Mouse (Mus musculus) heart, postnatal 0 days (tissue): ENCODE results near the gene Ushbp1. TPM values are rescaled to one million over a fixed set of nuclear protein-coding genes. Genes with fewer than 3 reads are reported as not detected.

Experiments
- ATAC-seq: fragments of 200-750 bp; cut with Nextera tagmentation; 2 replicates; pipeline ENCODE4 v1.8.0; 2017; ENCODE audit warnings: low read depth, moderate number of reproducible peaks, moderate library complexity; ENCODE audit not compliant: insufficient read depth
- DNase-seq: peaks from one replicate; pipeline ENCODE4 v3.0.0-alpha.2; 2016; ENCODE audit warnings: low spot score
- H3K27ac ChIP-seq: fragments of 300-500 bp; sonication (generic); 2 replicates; pipeline ENCODE4 v1.5.1; 2014; ENCODE audit warnings: low read depth, mild to moderate bottlenecking
- H3K27me3 ChIP-seq: fragments of 300-500 bp; sonication (generic); 2 replicates; pipeline ENCODE4 v1.6.1; 2014; ENCODE audit warnings: low read length, mixed read lengths; ENCODE audit not compliant: control insufficient read depth, insufficient read depth
- H3K36me3 ChIP-seq: fragments of 300-500 bp; sonication (generic); replicated peaks from 2 replicates; pipeline ENCODE4 v1.6.1; 2014; ENCODE audit warnings: low read length, mixed read lengths; ENCODE audit not compliant: control insufficient read depth, insufficient read depth
- H3K4me1 ChIP-seq: fragments of 300-500 bp; sonication (generic); 2 replicates; pipeline ENCODE4 v1.6.1; 2014; ENCODE audit warnings: antibody characterized with exemption; ENCODE audit not compliant: control insufficient read depth, insufficient read depth
- H3K4me2 ChIP-seq: fragments of 300-500 bp; sonication (generic); 2 replicates; pipeline ENCODE4 v1.6.1; 2014; ENCODE audit warnings: low read depth, mild to moderate bottlenecking, low read length, moderate library complexity
- H3K4me3 ChIP-seq: fragments of 300-500 bp; sonication (generic); 2 replicates; pipeline ENCODE4 v1.5.1; 2014; ENCODE audit warnings: low read depth, low read length
- H3K9ac ChIP-seq: fragments of 300-500 bp; sonication (generic); replicated peaks from 2 replicates; pipeline ENCODE4 v1.6.1; 2014; ENCODE audit warnings: low read depth, low read length, mixed read lengths
- H3K9me3 ChIP-seq: fragments of 300-500 bp; sonication (generic); replicated peaks from 2 replicates; pipeline ENCODE4 v1.6.1; 2016; ENCODE audit warnings: low read length; ENCODE audit not compliant: control insufficient read depth
- CTCF ChIP-seq: IDR thresholded peaks from 2 replicates; pipeline ENCODE4 v1.5.1; 2016; ENCODE audit warnings: antibody characterized with exemption, control low read depth, low read depth
- EP300 ChIP-seq: IDR thresholded peaks from 2 replicates; pipeline ENCODE4 v1.6.1; 2016; ENCODE audit warnings: antibody characterized with exemption, low read depth
- WGBS: fragments of 180-500 bp; shearing (Covaris S2); extraction: QIAGEN DNeasy Blood & Tissue Kit; methylation state at CpG from one replicate; pipeline ENCODE4 v1.1.7; 2014; 5-methylcytosine and 5-hydroxymethylcytosine counted together
- polyA plus RNA-seq: library from polyadenylated mRNA; unstranded; fragments of >200 nt; fragmentation: Nextera tagmentation; extraction: Ambion mirVana; gene quantifications from 2 replicates; pipeline ENCODE4 v1.2.1, GENCODE M21; 2015
- total RNA-seq: library from RNA; depleted of rRNA; stranded (reverse); fragments of >200 nt; gene quantifications from 2 replicates; pipeline ENCODE4 v1.2.3, GENCODE M21; 2014; ENCODE audit warnings: low replicate concordance

The Ushbp1 gene
- total and polyA plus RNA-seq, 2 experiments from 2014 or later = 21.6 to 47.3 TPM

DNA sequence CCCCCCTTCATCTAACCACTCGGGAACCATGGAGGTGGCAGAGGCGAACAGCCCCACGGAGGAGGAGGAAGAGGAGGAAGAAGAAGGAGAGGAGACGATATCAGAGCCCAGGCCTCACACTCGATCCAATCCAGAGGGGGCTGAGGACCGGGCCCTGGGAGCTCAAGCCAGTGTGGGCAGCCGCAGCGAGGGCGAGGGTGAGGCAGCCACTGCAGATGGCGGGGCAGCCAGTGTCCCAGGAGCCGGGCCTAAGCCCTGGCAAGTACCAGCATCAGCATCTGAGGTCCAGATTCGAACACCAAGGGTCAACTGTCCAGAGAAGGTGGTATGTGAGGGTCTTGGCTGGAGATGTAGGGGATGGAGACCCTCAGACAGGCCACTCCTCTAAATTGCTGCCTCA is 2.1 kb upstream of the Ushbp1 start:
- ATAC-seq (no peak), DNase-seq (no peak)
- TF ChIP-seq CTCF (no peak), EP300 (no peak)

DNA sequence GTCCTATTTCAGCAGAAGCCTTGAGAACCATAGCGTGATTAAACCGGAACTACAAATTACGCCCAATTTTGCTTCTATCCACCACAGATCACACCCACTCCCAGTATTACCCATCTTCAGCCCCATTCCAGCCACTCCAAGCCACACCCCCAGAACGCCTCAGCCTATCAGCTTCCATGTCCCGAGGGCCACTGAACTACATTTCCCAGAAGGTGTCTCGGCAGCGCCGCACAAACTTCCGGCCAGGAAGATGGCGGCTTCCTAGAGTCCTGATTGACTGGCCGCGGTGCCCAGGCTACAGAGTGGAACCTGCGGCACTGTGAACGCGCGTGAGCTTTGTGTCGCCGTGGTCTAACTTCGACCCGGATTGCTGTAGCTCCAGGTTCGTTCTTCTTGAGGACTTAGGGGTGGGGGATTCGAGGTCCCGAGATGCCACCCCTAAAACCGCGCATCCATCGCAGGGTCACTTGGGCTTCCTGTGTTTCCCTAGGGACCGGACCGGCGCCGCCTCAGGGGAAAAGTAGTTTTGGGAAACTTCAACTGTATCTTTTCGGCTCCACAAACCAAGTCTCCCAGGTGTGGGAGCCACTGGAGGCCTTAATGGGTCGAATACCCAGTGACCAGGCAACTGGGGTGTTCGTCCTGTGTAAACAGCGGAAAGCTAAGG is 1.2 kb upstream of the Ushbp1 start, which contains the start of gene Babam1:
Gene Babam1, plus strand, starts transcription at position 223 of the 667 bp plus-strand sequence.
- ATAC-seq (peak; percentile 95), DNase-seq (peak; percentile 96)
- Histone ChIP-seq H3K4me1 (no peaks in the 10 kb centered on the region), H3K27ac (peak within 1 kb of the TSS; percentile 87), H3K9me3 (no peaks in the 10 kb centered on the region), H3K36me3 (peaks cover 17% of the 10 kb centered on the region), H3K4me2 (peak within 1 kb of the TSS; percentile 85), H3K9ac (peak within 1 kb of the TSS; percentile 72), H3K4me3 (peak within 1 kb of the TSS; percentile 86), H3K27me3 (no peaks in the 10 kb centered on the region)
- WGBS = under 1% methylated on average over 34 of the region's 34 CpGs
- TF ChIP-seq EP300 (0 out of 2 replicates have a peak, but pooled peaks have one; percentile 44), CTCF (no peak)

More for the DNA sequence above, 2.1 kb upstream of the Ushbp1 start:
- Histone ChIP-seq H3K36me3 (peaks cover 17% of the 10 kb centered on the region), H3K9me3 (no peaks in the 10 kb centered on the region), H3K27ac (no peak overlapping the region), H3K4me1 (no peaks in the 10 kb centered on the region), H3K4me3 (peak overlapping the region; percentile 86; the same call in 1 of the 2 replicates), H3K27me3 (no peaks in the 10 kb centered on the region), H3K9ac (no peak overlapping the region), H3K4me2 (peak overlapping the region; percentile 85)
- WGBS = 85% methylated on average over 12 of the region's 12 CpGs

DNA sequence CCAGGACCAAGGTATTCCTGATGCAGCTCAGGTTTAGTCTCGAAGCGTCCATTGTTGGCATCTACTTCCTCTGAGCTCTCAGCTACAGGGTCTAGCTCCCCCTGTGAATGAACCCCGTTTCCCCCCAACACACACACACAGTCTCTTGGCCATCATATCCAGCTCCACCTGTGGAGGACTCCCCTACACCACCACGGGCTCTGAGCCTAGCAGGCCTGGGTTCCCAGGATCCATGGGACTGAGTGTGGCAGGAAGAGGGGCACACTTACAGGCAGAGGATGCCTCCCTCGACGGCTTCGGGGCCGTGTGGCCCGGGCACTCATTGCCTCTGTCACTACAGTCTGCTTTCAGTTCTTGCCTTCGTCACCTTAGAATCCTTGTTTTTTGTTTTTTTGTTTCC is 531 bp downstream of the Ushbp1 start:
- no peak for TF ChIP-seq EP300
- TF ChIP-seq CTCF = no peak
- DNase-seq = no peak
- Histone ChIP-seq H3K4me3 (peak overlapping the region; percentile 30), H3K27ac (peak overlapping the region; percentile 87), H3K9me3 (no peaks in the 10 kb centered on the region), H3K9ac (peak overlapping the region; percentile 31), H3K36me3 (peaks cover 17% of the 10 kb centered on the region), H3K4me1 (no peaks in the 10 kb centered on the region), H3K27me3 (no peaks in the 10 kb centered on the region), H3K4me2 (peak overlapping the region; percentile 50)
- no peak for ATAC-seq
- 65% methylated on average over 10 of the region's 10 CpGs for WGBS

DNA sequence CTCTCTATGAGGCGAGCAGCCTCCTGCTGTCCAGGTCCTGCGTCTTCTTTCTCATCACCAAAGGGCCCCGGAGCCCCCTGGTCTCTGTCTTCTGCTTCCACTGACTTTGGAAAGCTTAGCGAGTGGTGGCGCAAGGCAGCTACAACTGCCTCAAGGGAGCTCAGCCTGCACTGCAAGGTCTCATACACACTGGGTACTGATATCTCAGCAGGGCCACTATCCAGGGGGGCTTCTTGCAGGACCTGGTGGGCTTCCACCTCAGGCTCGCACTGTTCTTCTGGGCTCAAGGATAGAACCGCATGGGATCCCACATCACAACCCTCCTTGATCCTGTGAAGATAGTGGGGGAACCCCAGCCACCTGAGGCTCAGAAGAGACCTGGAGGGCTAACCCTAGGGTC is 1.1 kb downstream of the Ushbp1 start:
- H3K9ac ChIP-seq = peak overlapping the region; percentile 31
- H3K36me3 ChIP-seq = peaks cover 11% of the 10 kb centered on the region
- H3K9me3 ChIP-seq = no peaks in the 10 kb centered on the region
- H3K27ac ChIP-seq = peak overlapping the region; percentile 87
- H3K4me3 ChIP-seq = peak overlapping the region; percentile 30
- no peaks in the 10 kb centered on the region for H3K4me1 ChIP-seq
- no peak for DNase-seq
- H3K4me2 ChIP-seq = peak overlapping the region; percentile 50
- WGBS = 62% methylated on average over 7 of the region's 7 CpGs
- no peaks in the 10 kb centered on the region for H3K27me3 ChIP-seq
- TF ChIP-seq CTCF = no peak
- ATAC-seq = no peak

DNA sequence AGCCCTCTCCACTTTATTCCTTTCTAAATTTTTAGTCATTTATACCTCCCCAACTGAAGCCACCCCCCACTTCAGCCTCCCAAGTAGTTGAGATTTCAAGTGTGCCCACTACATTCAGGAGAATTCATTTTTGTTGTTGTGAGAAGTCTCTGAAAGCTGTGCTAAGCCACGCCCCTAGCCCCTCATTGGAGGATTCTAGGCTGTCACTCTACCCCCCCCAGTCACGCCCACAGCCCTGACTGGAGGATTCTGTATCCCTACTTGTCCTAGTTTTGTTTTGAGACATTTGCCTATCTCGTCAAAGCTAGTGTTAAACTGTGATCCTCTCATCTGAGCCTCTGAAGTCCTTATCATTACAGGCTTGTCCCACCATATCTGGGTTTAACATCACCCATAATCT is 2.7 kb downstream of the Ushbp1 start:
- ATAC-seq = no peak
- Histone ChIP-seq H3K36me3 (no peaks in the 10 kb centered on the region), H3K4me3 (no peak overlapping the region), H3K27me3 (no peaks in the 10 kb centered on the region), H3K27ac (no peak overlapping the region), H3K4me2 (peak overlapping the region; percentile 30), H3K9ac (no peak overlapping the region), H3K4me1 (no peaks in the 10 kb centered on the region), H3K9me3 (no peaks in the 10 kb centered on the region)
- 21% methylated on average over 3 of the region's 3 CpGs for WGBS
- TF ChIP-seq CTCF (no peak), EP300 (no peak)
- DNase-seq = no peak

DNA sequence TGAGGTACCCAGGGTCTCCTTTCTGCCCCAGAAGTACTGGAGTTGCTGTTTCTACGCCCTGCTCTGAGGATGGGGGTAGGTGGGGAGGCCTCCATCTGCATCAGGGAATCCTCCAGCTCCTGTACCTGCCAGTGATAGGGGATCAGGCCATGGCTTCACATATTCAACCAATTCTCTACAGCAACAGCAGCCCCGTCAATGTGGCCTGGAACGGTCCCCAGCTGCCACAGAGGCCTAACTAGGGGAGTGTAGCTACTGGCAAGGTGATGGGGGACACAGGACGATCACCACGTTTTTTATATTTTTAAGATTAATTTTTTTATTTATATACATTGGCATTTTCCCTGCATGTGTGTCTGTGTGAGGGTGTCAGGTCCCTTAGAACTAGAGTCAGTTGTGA is 3.2 kb downstream of the Ushbp1 start:
- H3K4me2 ChIP-seq = no peak overlapping the region
- DNase-seq (no peak), ATAC-seq (no peak)
- no peaks in the 10 kb centered on the region for H3K4me1 ChIP-seq
- no peaks in the 10 kb centered on the region for H3K27me3 ChIP-seq
- no peak for TF ChIP-seq EP300
- H3K9ac ChIP-seq = no peak overlapping the region
- no peak overlapping the region for H3K4me3 ChIP-seq
- H3K27ac ChIP-seq = no peak overlapping the region
- 73% methylated on average over 5 of the region's 5 CpGs for WGBS
- H3K36me3 ChIP-seq = no peaks in the 10 kb centered on the region
- H3K9me3 ChIP-seq = no peaks in the 10 kb centered on the region
